Mouse (Mus musculus) cerebellum, adult (tissue): Measurements from ENCODE around the gene Cuta.
"Not testable (repeated sequence)": the region's sequence is repeated elsewhere in the genome, so short reads cannot be mapped to it uniquely, and the experiment has no call there.

Source experiments
- ATAC-seq: cut with Nextera tagmentation; 2 replicates; pipeline ENCODE4 v1.9.2; 2017; ENCODE audit warnings: mild to moderate bottlenecking, moderate library complexity, mixed read lengths; ENCODE audit not compliant: insufficient number of reproducible peaks, low FRiP score, low TSS enrichment

Gene Cuta

DNA sequence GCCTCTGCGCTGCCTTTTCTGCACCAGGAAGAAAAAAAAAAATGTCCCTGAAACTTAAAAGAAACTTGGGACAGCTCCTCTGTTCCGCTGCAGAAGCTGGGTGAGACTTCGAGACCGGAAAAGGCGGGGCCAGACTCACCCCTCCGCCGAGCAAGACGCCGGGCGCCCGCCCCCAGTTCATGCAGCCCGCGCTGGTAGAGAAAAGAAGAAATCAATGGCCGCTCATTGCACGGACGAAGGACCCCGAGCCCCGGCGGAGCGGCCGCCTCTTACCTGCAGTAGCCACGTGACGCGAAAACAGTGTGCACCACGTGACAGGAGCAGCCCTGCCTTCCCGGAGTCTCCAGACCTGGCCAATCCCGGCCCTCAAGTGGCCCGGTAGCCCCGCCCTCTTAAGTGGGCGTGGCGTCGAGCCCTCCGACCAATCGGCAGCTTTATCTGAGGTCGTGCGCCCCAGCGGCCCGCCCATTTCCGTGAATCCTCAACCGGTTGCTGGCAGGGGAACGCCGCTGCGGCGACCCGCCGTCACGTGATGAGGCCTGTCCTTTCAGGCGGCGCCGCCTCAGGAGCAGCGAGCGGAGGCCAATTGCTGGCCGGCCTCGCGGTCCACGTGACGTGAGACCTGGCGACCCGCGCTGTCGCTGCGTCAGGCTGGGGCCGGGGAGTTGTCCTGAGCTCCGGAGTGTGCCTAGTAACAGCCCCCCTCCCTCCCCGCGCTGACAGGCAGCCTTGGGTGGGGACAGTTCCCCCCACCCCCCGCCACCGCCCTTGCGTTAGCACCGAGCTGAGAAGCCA is at the start of gene Cuta:
Gene Cuta (minus strand): TSS at position 392 of the 795 bp plus-strand sequence.
- peak; percentile 89 for ATAC-seq

DNA sequence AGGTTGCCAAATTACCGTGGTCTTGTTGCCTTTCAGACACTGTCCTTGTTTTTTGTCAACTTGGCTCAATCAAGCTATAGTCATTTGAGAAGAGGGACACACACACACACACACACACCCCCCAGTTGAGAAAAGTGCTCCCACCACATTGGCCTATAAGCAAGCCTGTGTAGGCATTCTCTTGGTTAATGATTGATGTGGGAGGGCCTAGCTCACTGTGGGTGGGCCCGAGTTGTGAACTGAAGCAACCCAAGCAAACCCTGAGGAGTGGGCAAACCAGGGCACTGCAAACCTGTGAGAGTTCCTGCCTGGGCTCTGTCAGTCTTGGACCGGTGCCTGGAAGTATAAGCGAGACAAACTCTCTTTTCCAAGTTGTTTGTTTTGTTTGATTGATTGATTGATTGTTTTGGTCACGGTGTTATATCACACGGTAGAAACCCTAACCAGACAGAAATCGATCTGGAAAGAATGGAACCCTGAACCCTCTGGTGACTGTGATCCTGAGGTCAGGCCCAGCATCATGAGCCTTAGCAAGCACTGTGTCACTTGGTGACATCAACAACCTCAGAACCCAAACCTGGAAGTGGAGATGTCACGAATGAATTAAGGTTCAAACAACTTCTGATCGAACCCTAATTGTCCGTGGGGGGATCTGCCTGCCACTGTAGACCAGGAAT is 46.3 kb upstream of the Cuta start:
- ATAC-seq = no peak

DNA sequence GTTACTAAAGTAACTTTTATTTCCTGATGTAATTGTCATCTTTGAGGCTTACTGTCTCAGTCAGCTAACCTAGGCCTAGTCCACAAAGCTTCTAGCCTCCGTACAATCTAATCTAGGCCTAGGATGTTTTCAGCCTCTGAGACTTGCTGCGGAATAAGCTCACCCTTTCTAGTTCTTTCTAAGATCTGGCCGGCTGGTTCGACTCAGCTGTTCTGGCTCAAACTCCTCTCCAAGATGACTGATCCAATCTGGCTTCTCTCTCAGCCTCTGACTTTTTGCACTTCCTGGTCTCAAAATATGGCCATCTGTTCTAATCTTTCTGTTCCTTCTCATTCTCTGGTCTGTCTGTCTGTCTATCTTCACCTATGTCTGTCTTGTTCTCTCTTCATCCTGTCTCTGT is 44.0 kb upstream of the Cuta start:
- ATAC-seq = no peak

DNA sequence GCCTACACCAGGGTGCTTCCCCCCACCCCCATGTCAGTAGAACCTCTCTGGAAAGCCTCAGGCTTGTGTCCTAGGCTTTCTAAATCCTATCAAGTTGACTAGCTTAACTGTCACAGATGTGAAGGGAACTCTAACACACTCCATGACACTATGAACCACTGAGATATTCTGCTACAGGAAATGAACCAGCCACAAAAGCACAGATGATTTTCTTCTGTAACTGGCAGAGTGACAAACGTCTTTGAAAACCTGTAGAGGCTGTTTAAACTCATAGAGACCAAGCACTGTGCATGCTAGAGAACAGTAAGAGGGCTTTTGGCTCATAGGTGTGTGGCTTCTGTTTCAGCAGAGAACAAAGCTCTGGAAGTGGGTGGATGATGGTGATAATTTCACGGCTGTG is 41.7 kb upstream of the Cuta start:
- ATAC-seq = no peak

DNA sequence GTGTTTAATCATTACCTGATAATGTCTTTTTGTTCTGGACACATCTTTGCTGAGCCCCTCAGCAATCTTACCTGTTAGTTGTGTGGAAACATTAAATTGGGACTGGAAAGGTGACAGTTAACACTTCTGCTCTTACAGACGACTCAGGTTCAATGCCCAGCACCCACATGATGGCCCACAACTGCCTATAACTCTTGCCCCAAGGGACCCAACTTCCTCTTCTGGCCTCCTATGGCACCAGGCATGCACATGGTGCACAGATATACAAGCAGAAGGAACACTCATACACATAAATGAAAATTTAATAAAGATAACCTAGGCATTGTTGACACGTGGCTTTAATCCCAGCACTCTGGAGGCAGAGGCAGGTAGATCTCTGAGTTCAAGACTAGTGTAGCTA is 40.1 kb upstream of the Cuta start:
- ATAC-seq = no peak

DNA sequence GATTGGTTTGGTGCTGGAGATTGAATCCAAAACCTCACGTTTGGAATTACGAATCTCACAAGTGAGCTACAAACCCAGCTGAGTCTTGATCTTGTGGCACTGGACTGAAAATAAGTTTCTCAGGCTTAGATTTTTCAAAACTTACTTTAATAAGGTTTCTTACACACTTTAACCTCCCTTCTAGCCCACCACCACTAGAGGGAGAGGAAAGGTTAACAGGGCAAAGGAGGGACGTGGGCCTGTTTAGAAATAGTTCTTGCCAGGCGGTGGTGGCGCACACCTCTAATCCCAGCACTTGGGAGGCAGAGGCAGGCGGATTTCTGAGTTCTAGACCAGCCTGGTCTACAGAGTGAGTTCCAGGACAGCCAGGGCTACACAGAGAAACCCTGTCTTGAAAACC is 38.0 kb upstream of the Cuta start:
- ATAC-seq = not testable (repeated sequence)

DNA sequence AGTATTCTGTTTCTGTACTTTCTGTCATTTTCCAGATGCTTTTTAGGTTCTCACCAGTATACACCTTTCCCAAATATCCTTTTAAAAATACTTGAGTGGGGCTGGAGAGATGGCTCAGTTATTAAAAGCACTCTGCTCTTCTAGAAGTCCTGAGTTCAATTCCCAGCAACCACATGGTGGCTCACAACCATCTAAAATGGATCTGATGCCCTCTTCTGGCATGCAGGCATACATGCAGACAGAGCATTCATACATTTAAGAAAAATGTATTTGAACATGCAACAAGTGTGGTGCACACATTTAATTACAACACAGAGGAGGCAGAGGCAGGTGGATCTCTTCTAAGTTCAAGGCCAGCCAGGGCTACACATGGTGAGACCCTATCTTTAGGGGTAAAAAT is 36.0 kb upstream of the Cuta start:
- ATAC-seq = no peak

DNA sequence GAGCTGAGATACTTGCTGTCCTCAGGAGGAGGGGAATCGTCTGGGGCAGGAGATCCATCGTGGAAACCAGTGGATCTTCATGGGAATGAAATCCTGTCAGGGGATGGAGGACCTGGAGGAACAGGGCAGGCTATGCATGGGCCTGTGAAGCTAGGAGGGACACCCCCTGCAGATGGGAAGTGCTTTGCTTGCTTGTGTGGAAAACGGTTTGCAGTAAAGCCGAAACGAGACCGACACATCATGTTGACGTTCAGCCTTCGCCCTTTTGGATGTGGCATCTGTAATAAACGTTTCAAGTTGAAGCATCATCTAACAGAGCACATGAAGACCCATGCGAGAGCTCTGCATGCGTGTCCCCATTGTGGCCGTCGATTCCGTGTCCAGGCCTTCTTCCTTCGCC is 35.2 kb upstream of the Cuta start:
- no peak for ATAC-seq

DNA sequence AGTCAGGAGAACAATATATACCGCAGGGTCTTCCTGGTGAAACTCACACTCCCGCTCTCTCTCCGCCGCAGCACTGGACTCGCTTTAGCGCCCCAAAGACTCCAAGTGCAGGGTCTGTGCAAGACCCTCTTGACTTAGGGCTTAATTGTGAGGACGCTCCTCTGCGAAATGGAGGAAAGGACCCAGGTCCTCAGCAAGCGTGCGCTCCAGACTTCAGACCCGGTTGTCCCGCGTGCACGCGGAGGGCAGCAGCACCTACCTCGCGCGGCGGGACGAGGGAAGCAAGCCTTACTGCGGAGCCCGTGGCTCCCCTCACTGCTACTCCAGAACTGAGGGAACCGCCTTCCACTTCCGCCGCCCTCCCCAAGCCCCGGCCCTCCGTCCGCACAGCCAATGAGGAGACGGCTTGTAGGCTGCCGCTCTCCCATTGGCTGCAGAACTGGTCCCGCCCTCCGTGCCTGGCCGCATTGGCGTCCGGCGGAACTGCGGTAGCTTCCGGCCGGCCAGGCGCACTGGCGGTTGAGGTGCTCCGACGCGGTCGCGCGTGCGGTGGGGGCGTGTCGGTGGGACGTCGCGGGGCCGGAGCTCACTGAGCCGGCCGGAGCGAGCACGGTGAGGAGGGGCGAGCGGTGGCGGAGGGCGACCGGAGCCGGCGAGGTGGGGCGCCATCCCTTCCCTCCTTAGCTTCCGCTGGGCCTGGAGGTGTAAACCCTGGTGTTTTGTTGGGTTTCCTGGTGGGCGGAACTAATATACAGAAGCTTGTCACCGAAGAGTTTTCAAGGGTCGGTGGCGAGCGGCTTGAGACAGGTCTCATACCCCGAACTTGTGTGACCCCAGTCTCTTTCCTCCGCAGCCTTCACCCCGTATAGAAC is 33.6 kb upstream of the Cuta start, which contains the start of gene Zbtb9:
Gene Zbtb9 (plus strand): TSS at position 465 of the 872 bp plus-strand sequence.
- ATAC-seq = peak; percentile 98

DNA sequence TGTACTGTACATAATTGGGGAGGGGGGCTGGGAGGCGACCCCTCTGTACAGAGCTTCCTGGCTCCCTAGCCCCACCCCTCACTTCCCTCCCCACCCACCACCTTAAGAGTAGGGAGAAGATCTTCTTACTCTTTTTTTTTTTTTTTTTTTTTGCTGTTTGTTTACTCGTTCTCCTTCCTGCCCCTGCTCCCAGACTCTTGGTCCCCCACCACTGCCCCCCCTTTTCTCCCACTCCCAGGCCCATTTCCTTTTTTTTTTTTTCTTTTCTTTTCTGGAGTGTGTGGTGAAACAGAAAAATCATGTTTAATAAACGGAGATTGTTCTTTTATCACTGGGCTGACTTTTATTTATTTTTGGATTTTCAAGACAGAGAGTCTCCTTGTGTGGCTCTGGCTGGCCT is 32.7 kb upstream of the Cuta start:
- ATAC-seq = no peak

DNA sequence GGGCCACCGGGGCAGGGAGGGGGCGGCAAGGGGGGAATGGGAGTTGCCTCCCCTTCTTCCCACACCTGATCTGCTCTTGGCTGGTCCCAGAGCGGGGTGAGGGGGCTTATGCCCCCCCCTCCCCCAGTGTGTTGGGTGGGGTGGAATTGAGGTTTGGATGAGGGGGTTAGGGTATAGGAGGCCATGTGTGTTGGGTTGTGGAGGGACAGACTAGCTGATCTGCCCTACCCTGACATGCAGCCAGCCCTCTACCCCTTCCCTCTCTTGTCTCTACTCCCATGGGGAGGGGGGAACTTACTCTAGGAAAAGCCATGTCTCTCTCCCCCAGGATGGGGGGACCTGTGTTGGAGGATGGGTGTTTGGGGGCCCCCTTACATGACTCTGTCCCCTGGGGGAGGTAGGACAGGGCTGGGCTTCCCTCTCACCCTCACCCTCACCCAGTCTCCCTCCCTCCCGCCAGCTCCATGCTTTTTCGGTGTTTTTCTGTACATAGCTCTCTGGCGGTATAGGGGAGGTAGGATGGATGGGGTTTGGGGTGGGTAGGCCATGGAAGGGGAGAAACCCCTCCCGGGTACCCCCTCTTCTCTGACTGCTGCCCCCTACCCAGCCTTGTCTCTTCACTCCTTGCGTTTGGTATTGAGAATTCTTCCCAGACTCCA is 32.0 kb upstream of the Cuta start:
- ATAC-seq = no peak

DNA sequence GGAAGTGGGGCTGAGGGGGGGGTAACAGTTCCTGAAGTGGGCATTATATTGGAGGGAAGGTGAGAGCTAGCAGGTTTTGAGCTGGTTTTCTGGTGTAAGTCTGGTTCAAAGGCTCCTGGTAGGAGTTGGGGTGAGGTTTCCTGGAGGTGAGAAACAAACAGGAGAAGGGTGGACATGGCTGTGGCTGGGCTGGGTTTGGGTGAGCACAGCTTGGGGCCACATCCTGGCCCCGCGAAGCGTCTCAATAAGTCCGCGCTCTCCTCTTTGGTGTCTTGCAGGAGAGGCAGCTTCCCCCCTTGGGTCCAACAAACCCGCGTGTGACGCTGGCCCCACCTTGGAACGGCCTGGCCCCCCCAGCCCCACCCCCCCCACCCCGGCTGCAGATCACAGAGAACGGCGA is 30.9 kb upstream of the Cuta start:
- ATAC-seq = no peak

DNA sequence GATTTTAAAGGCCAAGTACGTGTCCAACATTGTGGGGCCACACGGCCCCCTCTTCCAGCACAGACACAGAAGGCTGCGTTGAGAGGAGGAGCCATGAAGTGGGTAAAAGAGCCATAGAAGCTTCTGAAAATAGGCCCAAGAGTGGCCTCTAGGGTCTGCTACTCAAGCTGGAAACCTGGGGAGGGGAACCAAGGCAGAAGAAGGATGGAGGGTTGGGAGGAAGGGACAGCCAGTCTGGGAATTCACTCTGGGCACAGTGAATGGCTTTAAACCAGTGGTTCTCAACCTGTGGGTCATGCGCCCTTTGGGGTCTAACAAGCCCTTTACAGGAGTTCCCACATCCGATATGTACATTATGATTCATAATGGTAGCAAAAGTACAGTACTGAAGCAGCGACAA is 29.9 kb upstream of the Cuta start:
- no peak for ATAC-seq

DNA sequence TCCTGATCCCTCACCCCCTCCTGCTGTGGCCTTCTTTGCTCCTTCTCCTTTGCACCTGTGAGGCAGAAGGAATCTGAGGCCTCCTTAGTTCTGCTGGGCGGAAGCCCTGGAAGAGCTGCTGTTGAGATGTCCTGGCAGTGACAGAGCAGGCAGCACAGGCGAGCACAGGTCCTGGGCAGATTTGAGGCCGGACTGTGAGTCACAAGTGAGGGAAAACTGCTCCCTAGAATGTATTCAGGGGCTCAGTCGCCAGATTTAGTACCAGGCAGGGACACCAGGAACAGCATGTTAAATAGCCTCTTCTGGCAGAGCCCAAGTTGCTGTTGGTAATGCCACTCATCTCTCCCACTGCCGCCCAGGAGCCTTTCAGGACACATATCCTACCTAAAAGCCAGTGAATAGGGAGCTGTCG is 28.8 kb upstream of the Cuta start:
- no peak for ATAC-seq

DNA sequence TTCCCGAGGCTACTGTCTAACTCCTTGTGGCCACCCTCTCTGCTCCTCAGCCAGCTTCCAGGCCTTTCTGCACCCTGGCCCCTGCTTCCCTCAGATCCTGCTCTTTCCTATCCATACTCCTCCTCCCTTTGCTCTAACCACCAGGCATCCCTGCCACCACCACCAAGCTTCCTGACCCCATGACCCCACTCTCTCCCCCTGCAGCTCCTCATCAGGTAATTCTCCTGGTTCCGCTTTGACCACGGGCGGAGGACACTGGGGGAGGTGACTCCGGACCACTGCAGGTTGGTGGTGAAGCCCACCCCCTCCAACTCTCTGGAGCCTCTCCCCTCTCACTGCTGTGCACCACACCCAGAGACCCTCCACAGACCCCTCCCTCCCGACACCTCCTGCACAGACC is 28.1 kb upstream of the Cuta start:
- no peak for ATAC-seq

DNA sequence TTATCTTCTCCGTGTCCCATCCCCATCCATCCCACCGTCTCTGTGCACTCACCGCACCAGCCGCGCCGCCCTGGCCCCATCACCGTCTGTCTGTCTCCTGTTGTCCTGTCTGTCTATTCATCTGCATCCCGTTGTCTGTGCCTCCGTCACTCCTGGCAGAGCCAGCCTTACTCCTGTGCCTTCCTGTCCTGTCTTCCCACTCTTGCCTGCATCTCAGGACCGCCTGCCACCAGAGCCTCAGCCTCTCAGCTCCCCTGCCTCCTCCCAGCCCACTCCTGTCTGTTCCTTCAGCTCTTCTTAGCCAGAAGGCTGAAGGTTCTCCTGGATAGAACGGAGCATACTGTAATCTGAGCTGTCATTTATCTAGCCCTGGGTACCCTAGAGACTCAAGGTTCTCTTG is 27.6 kb upstream of the Cuta start:
- ATAC-seq = no peak

DNA sequence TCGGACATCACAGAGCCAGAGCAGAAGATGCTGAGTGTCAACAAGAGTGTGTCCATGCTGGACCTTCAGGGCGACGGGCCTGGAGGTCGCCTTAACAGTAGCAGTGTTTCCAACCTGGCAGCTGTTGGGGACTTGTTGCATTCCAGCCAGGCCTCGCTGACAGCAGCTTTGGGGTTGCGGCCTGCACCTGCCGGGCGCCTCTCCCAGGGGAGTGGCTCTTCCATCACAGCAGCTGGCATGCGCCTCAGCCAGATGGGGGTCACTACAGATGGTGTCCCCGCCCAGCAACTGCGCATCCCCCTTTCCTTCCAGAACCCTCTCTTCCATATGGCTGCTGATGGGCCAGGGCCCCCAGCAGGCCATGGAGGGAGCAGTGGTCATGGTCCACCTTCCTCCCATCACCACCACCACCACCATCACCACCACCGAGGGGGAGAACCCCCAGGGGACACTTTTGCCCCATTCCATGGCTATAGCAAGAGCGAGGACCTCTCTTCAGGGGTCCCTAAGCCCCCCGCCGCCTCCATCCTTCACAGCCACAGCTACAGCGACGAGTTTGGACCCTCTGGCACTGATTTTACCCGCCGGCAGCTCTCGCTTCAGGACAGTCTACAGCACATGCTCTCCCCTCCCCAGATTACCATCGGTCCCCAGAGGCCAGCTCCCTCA is 22.3 kb upstream of the Cuta start:
- ATAC-seq = no peak

DNA sequence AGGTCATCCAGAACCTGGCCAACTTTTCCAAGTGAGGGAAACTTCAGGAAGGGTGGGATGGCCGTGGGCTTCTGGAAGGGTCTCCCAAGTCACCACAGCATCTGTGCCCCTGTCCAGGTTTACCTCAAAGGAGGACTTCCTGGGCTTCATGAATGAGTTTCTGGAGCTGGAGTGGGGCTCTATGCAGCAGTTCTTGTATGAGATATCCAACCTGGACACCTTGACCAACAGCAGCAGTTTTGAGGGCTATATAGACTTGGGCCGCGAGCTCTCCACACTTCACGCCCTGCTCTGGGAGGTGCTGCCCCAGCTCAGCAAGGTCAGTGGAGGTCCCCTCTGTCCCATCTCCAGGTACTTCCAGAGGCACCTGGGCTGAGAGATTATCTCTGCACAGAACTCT is 20.4 kb upstream of the Cuta start:
- ATAC-seq = no peak

DNA sequence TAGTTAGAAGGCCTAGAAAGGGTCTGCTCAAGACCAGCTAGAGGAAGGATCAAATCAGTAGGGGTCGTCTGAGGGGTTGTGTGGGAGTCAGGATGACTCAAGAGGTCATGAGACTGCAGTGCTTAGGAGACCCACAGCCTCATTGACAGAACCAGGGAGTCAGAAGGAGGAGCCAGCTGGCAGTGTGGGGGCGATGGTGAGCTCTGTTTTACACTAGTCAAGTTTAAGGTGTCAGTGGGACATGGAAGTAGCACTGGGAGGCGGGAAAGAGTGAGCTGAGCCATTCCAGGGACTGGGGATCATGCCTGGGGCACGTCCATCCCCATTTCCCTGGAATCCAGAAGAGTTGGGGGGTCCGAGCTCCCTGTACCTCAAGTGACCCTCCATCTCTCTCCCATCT is 19.5 kb upstream of the Cuta start:
- ATAC-seq = no peak

DNA sequence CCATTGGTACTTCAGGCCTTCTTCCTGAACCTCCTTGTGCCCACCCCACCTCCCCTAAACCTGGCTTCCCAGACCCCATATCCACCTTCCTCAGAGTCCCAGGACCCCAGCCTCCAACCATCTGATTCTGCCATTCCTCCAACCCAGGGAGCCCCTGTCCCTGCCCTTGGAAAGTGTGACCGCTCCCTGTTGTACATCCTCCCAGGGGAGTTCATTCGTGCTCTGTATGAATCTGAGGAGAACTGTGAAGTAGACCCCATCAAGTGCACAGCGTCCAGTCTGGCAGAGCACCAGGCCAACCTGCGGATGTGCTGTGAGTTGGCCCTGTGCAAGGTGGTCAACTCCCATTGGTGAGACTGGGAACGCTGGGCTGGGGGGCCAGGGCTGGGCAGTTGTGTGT is 18.5 kb upstream of the Cuta start:
- no peak for ATAC-seq
